Mouse (Mus musculus) lung, postnatal 0 days (tissue): ENCODE measurements around the gene Cd40.

ENCODE experiments used
- CTCF ChIP-seq: IDR thresholded peaks from 2 replicates; pipeline ENCODE4 v1.5.1; 2016; ENCODE audit warnings: antibody characterized with exemption, mild to moderate bottlenecking
- EP300 ChIP-seq: IDR thresholded peaks from 2 replicates; pipeline ENCODE4 v1.6.1; 2016; ENCODE audit warnings: antibody characterized with exemption, mild to moderate bottlenecking, control low read depth

DNA sequence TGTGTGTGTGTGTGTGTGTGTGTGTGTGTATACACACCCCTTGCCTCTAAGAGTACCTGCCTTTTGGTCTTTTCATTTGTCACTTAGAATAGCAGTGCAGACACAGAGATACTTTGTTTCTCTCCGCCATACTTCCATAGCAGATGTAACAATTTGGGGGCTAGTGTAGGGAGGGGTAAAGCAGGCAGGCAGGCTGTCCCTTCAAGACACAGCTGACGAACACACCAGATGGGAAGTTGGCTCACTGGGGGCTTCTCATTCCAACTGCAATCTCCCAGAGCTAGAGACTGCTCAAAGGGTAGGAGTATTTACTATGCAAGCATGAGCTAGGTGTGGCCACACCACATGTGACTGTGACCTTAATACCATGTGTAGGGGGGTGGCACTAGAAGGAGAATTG, 13.4 kb downstream of the Cd40 start:
- no peak for TF ChIP-seq CTCF
- TF ChIP-seq EP300, result no peak
